9 mouse cellular contexts compared by ENCODE assay signal in the genomic region with DNA sequence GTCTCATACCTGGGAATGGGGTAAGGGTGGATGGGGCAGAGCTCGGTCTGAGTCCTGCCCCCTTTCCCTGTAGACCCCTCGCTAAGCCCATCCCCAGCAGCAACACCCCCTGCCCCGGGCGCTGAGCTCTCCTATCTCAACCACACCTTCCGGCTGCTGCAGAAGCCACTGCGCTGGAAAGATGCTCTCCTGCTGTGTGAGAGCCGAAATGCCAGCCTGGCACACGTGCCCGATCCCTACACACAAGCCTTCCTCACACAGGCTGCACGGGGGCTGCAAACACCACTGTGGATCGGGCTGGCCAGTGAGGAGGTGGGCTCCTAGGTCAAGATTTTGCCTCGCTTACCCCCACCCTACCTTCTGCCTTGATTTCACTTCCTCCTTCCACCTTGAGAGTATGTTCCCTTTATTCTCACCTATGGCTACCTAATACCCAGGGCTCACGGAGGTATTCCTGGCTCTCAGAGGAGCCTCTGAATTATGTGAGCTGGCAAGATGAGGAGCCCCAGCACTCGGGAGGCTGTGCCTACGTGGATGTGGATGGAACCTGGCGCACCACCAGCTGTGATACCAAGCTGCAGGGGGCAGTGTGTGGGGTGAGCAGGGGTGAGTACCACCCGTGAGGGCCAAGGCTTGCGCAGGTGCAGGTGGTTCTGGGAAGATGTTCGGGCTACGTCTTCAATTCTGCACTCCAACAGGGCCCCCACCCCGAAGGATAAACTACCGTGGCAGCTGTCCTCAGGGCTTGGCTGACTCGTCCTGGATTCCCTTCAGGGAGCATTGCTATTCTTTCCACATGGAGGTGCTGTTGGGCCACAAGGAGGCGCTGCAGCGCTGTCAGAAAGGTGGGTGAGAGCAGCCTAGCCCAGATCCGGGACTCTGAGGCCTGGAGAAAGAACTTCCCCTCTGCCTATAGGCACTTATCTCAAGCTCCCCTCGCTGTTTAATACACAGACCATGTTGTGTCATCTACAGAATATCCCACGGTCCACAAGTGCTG. TPM values are rescaled to one million over a fixed set of nuclear protein-coding genes. Genes with fewer than 3 reads are reported as not detected.
A peak's percentile ranks its signal among the peaks of the same experiment; 100 is the strongest.
DNase-seq lines count a peak whose midpoint lies in the region; ATAC-seq and TF ChIP-seq lines count a peak whose summit lies in the region.
"Had no signal": no experiment of that assay in that cellular context is flagged by ENCODE, and none has a peak within 500 bp of the region (broad histone marks: within the 10 kb centered on the region; RNA-seq: fewer than 3 reads in every experiment).

No protein-coding gene starts in this region.

- peak; percentile 53 for DNase-seq in G1E (ENCODE audit: low spot score)
- peak; percentile 84 for DNase-seq in cerebellum, adult 11 months
- peak; percentile 79 to 87 for DNase-seq in heart, postnatal 36 days
- peak; percentile 78 to 89 for DNase-seq in layer of hippocampus, adult 18-20 months (ENCODE audit: low spot score in 2 of 2)
- DNase-seq in lung, adult 2 months: peak; percentile 82
- peak; percentile 74 for DNase-seq in thymus, adult 2 months

- intact Hi-C loops in heart, postnatal 36 days (cut with DNase I): loop anchor here (1.0 to 5.0 kb wide), 3 partner anchors 75 to 565 kb away; no protein-coding TSS in a partner anchor

- H3K9ac ChIP-seq in forebrain, embryonic 16.5 days (replicated peaks; ENCODE audit: low read depth, low read length): no peak overlapping the region

- H3K4me3 ChIP-seq in G1E (ENCODE audit: low read depth, low read length): no peak overlapping the region
- H3K4me3 ChIP-seq in forebrain, embryonic 16.5 days (replicated peaks; ENCODE audit: low read length): no peak overlapping the region
- no peak overlapping the region for H3K4me3 ChIP-seq in lung, adult 2 months (replicated peaks; ENCODE audit: extremely low read depth, low read depth, low read length)
- H3K4me3 ChIP-seq in olfactory bulb, adult 2 months (ENCODE audit: insufficient read depth, low read depth, low read length): no peak overlapping the region
- H3K4me3 ChIP-seq in thymus, adult 2 months (ENCODE audit: control insufficient read depth, insufficient read depth, low read length): no peak overlapping the region

- 62% methylated on average over 28 of the region's 28 CpGs for WGBS in forebrain, embryonic 16.5 days
- WGBS in lung, adult 2 months: 53% methylated on average over 28 of the region's 28 CpGs
- 52% methylated on average over 28 of the region's 28 CpGs for WGBS in olfactory bulb, adult 2 months
- WGBS in thymus, adult 2 months: 49% methylated on average over 28 of the region's 28 CpGs

- H3K4me1 ChIP-seq in G1E (ENCODE audit: insufficient read depth, low read depth, low read length): peaks cover 17% of the 10 kb centered on the region
- no peaks in the 10 kb centered on the region for H3K4me1 ChIP-seq in forebrain, embryonic 16.5 days (replicated peaks; ENCODE audit: control insufficient read depth, insufficient read depth, low read length)
- H3K4me1 ChIP-seq in lung, adult 2 months (ENCODE audit: control insufficient read depth, insufficient read depth, low read length): peaks cover 3% of the 10 kb centered on the region
- H3K4me1 ChIP-seq in olfactory bulb, adult 2 months (ENCODE audit: control insufficient read depth, insufficient read depth, low read length): peaks cover 8% of the 10 kb centered on the region
- no peaks in the 10 kb centered on the region for H3K4me1 ChIP-seq in thymus, adult 2 months (replicated peaks; ENCODE audit: control insufficient read depth, insufficient read depth, low read length)

- H3K27ac ChIP-seq in forebrain, embryonic 16.5 days (ENCODE audit: low read length): no peak overlapping the region
- no peak overlapping the region for H3K27ac ChIP-seq in olfactory bulb, adult 2 months (ENCODE audit: insufficient read depth, low read depth, low read length)
- H3K27ac ChIP-seq in thymus, adult 2 months (ENCODE audit: control insufficient read depth, insufficient read depth, low read length): no peak overlapping the region
- H3K27ac ChIP-seq: macrophage had no signal

- TF ChIP-seq POLR2A in lung, adult 2 months (IDR thresholded peaks at IDR 0.05; ENCODE audit: borderline replicate concordance, extremely low read depth, low read depth, low read length): no peak
- TF ChIP-seq POLR2A in olfactory bulb, adult 2 months (IDR thresholded peaks at IDR 0.05; ENCODE audit: insufficient read depth, low read depth, low read length): no peak
- no peak for TF ChIP-seq POLR2A in thymus, adult 2 months (IDR thresholded peaks at IDR 0.05; ENCODE audit: control insufficient read depth, extremely low read depth, insufficient read depth, low read length, poor library complexity)

- no peaks in the 10 kb centered on the region for H3K9me3 ChIP-seq in G1E (replicated peaks)
- H3K9me3 ChIP-seq in forebrain, embryonic 16.5 days (ENCODE audit: control insufficient read depth, low read length): no peaks in the 10 kb centered on the region

- peak; percentile 73 for TF ChIP-seq CTCF in G1E (IDR thresholded peaks at IDR 0.05; ENCODE audit: low read depth, low read length)
- peak; percentile 84 for TF ChIP-seq CTCF in lung, adult 2 months (IDR thresholded peaks at IDR 0.05; ENCODE audit: insufficient read depth, low read length)
- TF ChIP-seq CTCF in olfactory bulb, adult 2 months (IDR thresholded peaks at IDR 0.05; ENCODE audit: insufficient read depth, low read depth, low read length): peak; percentile 89
- TF ChIP-seq CTCF in thymus, adult 2 months (IDR thresholded peaks at IDR 0.05; ENCODE audit: borderline replicate concordance, control insufficient read depth, extremely low read depth, insufficient read depth, low read length, poor library complexity): peak; percentile 89

- H3K4me2 ChIP-seq in forebrain, embryonic 16.5 days (ENCODE audit: low read length): no peak overlapping the region

- peaks cover 37% of the 10 kb centered on the region for H3K27me3 ChIP-seq in G1E (ENCODE audit: insufficient read depth, low read length)
- no peaks in the 10 kb centered on the region for H3K27me3 ChIP-seq in forebrain, embryonic 16.5 days (replicated peaks; ENCODE audit: control insufficient read depth, insufficient read depth, low read length)
- no peaks in the 10 kb centered on the region for H3K27me3 ChIP-seq in thymus, adult 2 months (ENCODE audit: control insufficient read depth, insufficient read depth, low read length)

- ATAC-seq in G1E (ENCODE audit: extremely low read depth, insufficient number of reproducible peaks, low FRiP score, poor library complexity, severe bottlenecking): peak; percentile 22
- peak; percentile 88 for ATAC-seq in forebrain, embryonic 16.5 days

- no peaks in the 10 kb centered on the region for H3K36me3 ChIP-seq in G1E (replicated peaks)
- no peaks in the 10 kb centered on the region for H3K36me3 ChIP-seq in forebrain, embryonic 16.5 days (ENCODE audit: control insufficient read depth, insufficient read depth)
- H3K36me3 ChIP-seq in thymus, adult 2 months (ENCODE audit: control insufficient read depth, insufficient read depth, low read length): no peaks in the 10 kb centered on the region

RNA-seq across cellular contexts. Expression of a gene that starts 55.0 kb away (rescaled TPM):
- total RNA-seq in G1E (2014; fragmentation: Nextera tagmentation) (not detected in 2 replicates), G1E (2017) (0.27 TPM in 1 of 2 replicates, not detected in the other)
- not detected in 2 replicates for polyA plus RNA-seq in G1E (2012)
- 3.6 and 5.1 TPM in 2 replicates for polyA plus RNA-seq in forebrain, embryonic 16.5 days (2015; fragmentation: Nextera tagmentation; extraction: Ambion mirVana)
- 10 to 100 TPM; 18.4 to 20.3 TPM for total RNA-seq in heart, postnatal 36 days (2021)
- total RNA-seq in layer of hippocampus, adult 18-20 months (2021): 1 to 10 TPM; 4.0 to 5.1 TPM
- polyA plus RNA-seq in lung, adult 2 months (2012; rRNA removed): 77.0 and 91.8 TPM in 2 replicates
- polyA plus RNA-seq in olfactory bulb, adult 2 months (2012; ENCODE audit: insufficient read depth, insufficient read length, low replicate concordance, missing spikeins): not detected in 2 replicates
- 3.6 and 4.6 TPM in 2 replicates for polyA plus RNA-seq in thymus, adult 2 months (2012; rRNA removed)
- polyA plus RNA-seq: macrophage had no signal

Comparison
In these comparisons a context has a peak if more than half of its experiments do, and no peak if none do; other contexts are left out.
1. RNA of a gene that starts 55.0 kb away (polyA plus RNA-seq): 77.0 to 91.8 TPM in lung, adult 2 months; 3.6 to 4.6 TPM in thymus, adult 2 months, 3.6 to 5.1 TPM in forebrain, embryonic 16.5 days, not detected in G1E and not detected in olfactory bulb, adult 2 months; every median in the first group is over 10 times any median in the second.
2. Peak in every context shown above with its lines, with median percentiles within 50 percentile points of each other: DNase-seq and CTCF ChIP-seq.